Mouse (Mus musculus): ENCODE results near the gene Map3k1. TPM values are rescaled to one million over a fixed set of nuclear protein-coding genes. Genes with fewer than 3 reads are reported as not detected.

The Map3k1 gene
- polyA plus RNA-seq, 1 experiment from 2014 or later, result 15.6 TPM

DNA sequence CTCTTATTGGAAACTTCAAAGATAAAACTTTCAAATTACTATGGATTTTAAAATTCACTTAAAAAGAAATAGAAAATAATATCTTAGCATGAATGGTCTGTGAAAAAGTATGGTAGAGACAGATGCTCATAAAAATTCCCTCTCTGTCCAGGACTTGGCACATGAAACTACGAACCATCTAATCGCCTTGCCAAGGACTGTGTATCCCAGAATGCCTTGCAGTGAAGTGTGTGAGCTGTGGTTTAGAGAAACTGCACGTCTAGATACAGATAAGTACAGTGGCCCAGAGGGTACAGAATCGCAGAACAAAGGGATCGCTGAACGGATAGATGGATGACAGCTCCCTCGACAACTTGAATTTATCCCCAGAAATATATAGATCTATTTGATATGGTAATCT is 9.0 kb upstream of the Map3k1 start:
- Histone ChIP-seq H3K27me3 (ENCODE audit: control insufficient read depth, insufficient read depth, low read length) (no peaks in the 10 kb centered on the region), H3K4me2 (ENCODE audit: low read length) (no peak overlapping the region), H3K36me3 (ENCODE audit: control insufficient read depth, insufficient read depth, low read length) (no peaks in the 10 kb centered on the region), H3K4me1 (ENCODE audit: control insufficient read depth, insufficient read depth, low read length) (no peaks in the 10 kb centered on the region), H3K4me3 (replicated peaks; ENCODE audit: low read depth, low read length) (no peak overlapping the region), H3K27ac (replicated peaks; ENCODE audit: low read depth, low read length) (no peak overlapping the region), H3K9ac (replicated peaks; ENCODE audit: low read length) (no peak overlapping the region), H3K9me3 (ENCODE audit: control insufficient read depth, low read length) (no peaks in the 10 kb centered on the region)
- no peak for DNase-seq
- no peak for ATAC-seq (ENCODE audit: low FRiP score, low TSS enrichment)
- WGBS, result 79% methylated on average over 7 of the region's 7 CpGs

DNA sequence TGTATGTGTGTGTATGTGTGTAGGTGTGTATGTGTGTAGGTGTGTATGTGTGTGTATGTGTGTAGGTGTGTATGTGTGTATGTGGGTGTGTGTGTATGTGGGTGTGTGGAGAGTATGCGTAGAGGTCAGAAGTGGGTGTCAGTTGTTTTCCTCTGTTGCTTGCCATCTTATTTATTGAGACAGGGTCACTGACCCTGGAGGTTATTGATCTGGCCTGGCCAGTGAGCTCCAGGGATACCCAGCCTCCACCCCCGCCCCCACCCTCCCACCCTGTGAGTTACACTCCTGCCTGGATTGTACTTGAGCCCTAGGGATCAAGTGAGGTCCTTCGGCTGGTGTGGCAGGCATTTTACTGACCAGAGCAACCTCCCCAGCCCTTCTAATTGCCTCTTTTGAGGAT is 7.6 kb upstream of the Map3k1 start:
- no peak for DNase-seq
- 79% methylated on average over 3 of the region's 3 CpGs for WGBS

DNA sequence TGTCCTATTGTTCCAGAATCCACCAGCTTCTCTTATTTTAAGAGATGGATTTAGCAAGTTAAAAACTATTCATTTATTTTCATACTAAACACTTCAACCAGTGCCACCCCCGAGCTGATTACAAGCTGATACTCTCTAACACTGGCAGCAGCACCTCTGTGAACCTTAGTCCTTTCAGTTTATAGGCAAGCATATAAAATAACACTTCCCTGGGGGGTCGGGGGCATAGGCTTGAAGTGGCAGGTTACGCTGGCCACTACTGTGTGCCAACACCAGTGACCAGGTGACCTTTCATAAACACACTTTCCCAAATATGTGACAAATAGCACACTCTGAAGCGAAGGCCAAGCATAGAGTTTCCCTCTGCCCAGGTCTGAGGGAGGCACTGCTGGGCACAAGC is 6.7 kb upstream of the Map3k1 start:
- Histone ChIP-seq H3K9ac (replicated peaks; ENCODE audit: low read length) (no peak overlapping the region), H3K4me1 (ENCODE audit: control insufficient read depth, insufficient read depth, low read length) (no peaks in the 10 kb centered on the region), H3K36me3 (ENCODE audit: control insufficient read depth, insufficient read depth, low read length) (no peaks in the 10 kb centered on the region), H3K4me2 (ENCODE audit: low read length) (no peak overlapping the region), H3K27me3 (ENCODE audit: control insufficient read depth, insufficient read depth, low read length) (no peaks in the 10 kb centered on the region; the same call in 1 of the 2 replicates), H3K9me3 (ENCODE audit: control insufficient read depth, low read length) (no peaks in the 10 kb centered on the region), H3K27ac (replicated peaks; ENCODE audit: low read depth, low read length) (no peak overlapping the region), H3K4me3 (replicated peaks; ENCODE audit: low read depth, low read length) (no peak overlapping the region)
- ATAC-seq (ENCODE audit: low FRiP score, low TSS enrichment) (no peak), DNase-seq (no peak)
- 95% methylated on average over 4 of the region's 4 CpGs for WGBS

More for the DNA sequence above, 7.6 kb upstream of the Map3k1 start:
- no peak for ATAC-seq (ENCODE audit: low FRiP score, low TSS enrichment)
- Histone ChIP-seq H3K36me3 (ENCODE audit: control insufficient read depth, insufficient read depth, low read length) (no peaks in the 10 kb centered on the region), H3K4me3 (replicated peaks; ENCODE audit: low read depth, low read length) (no peak overlapping the region), H3K4me2 (ENCODE audit: low read length) (no peak overlapping the region), H3K27ac (replicated peaks; ENCODE audit: low read depth, low read length) (no peak overlapping the region), H3K4me1 (ENCODE audit: control insufficient read depth, insufficient read depth, low read length) (no peaks in the 10 kb centered on the region), H3K9me3 (ENCODE audit: control insufficient read depth, low read length) (no peaks in the 10 kb centered on the region), H3K27me3 (ENCODE audit: control insufficient read depth, insufficient read depth, low read length) (no peaks in the 10 kb centered on the region), H3K9ac (replicated peaks; ENCODE audit: low read length) (no peak overlapping the region)

DNA sequence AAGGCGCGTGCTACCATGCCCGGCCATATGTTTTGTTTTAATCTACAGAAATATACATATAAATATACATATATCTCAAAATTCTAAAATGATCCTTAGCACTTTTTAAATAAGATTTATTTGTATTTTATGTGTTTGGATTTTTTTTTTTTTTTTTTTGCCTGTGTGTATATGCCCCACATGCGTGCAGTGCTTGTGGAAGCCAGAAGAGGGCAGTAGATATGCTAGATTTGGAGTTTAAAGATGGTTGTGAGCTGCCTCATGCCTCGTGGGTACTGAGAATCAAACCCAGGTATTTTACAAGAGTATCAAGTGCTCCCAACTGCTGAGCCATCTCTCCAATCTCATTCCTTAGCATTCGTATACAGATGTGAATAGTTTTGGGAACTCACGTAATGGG is 6.2 kb upstream of the Map3k1 start:
- H3K9ac ChIP-seq (replicated peaks; ENCODE audit: low read length), result no peak overlapping the region
- DNase-seq, result no peak
- WGBS, result 96% methylated on average over 7 of the region's 7 CpGs
- no peaks in the 10 kb centered on the region for H3K9me3 ChIP-seq (ENCODE audit: control insufficient read depth, low read length)
- ATAC-seq (ENCODE audit: low FRiP score, low TSS enrichment), result no peak
- no peaks in the 10 kb centered on the region for H3K36me3 ChIP-seq (ENCODE audit: control insufficient read depth, insufficient read depth, low read length)
- H3K4me2 ChIP-seq (ENCODE audit: low read length), result no peak overlapping the region
- no peak overlapping the region for H3K4me3 ChIP-seq (replicated peaks; ENCODE audit: low read depth, low read length)
- H3K4me1 ChIP-seq (ENCODE audit: control insufficient read depth, insufficient read depth, low read length), result 0 out of 2 replicates have a peak, but pooled peaks cover 2% of the 10 kb centered on the region
- no peak overlapping the region for H3K27ac ChIP-seq (replicated peaks; ENCODE audit: low read depth, low read length)
- H3K27me3 ChIP-seq (ENCODE audit: control insufficient read depth, insufficient read depth, low read length), result no peaks in the 10 kb centered on the region; the same call in 1 of the 2 replicates

DNA sequence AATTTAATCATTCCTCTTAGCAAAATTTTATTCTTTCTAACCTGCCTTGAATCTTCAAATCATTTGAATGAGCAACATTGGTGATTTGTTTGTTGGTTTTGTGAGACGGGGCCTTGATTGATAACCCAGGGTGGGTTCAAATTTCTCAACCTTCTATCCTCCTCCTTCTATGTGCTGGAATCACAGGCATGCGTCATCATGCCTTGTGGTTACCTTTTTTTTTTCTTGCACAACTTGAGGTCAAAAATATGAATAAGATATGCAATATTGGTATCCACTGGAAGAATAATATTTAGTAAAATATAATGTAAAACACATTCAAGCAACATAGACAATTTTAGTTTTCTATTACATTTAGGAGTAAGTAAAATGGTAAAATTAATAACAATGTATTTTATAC is 3.9 kb upstream of the Map3k1 start:
- DNase-seq (no peak), ATAC-seq (ENCODE audit: low FRiP score, low TSS enrichment) (no peak)
- Histone ChIP-seq H3K27me3 (ENCODE audit: control insufficient read depth, insufficient read depth, low read length) (no peaks in the 10 kb centered on the region; the same call in 1 of the 2 replicates), H3K4me1 (ENCODE audit: control insufficient read depth, insufficient read depth, low read length) (0 out of 2 replicates have a peak, but pooled peaks cover 4% of the 10 kb centered on the region), H3K4me2 (ENCODE audit: low read length) (no peak overlapping the region), H3K4me3 (replicated peaks; ENCODE audit: low read depth, low read length) (no peak overlapping the region), H3K36me3 (ENCODE audit: control insufficient read depth, insufficient read depth, low read length) (no peaks in the 10 kb centered on the region), H3K27ac (replicated peaks; ENCODE audit: low read depth, low read length) (no peak overlapping the region), H3K9me3 (ENCODE audit: control insufficient read depth, low read length) (no peaks in the 10 kb centered on the region), H3K9ac (replicated peaks; ENCODE audit: low read length) (no peak overlapping the region)
- WGBS, result 92% methylated on average over 2 of the region's 2 CpGs

DNA sequence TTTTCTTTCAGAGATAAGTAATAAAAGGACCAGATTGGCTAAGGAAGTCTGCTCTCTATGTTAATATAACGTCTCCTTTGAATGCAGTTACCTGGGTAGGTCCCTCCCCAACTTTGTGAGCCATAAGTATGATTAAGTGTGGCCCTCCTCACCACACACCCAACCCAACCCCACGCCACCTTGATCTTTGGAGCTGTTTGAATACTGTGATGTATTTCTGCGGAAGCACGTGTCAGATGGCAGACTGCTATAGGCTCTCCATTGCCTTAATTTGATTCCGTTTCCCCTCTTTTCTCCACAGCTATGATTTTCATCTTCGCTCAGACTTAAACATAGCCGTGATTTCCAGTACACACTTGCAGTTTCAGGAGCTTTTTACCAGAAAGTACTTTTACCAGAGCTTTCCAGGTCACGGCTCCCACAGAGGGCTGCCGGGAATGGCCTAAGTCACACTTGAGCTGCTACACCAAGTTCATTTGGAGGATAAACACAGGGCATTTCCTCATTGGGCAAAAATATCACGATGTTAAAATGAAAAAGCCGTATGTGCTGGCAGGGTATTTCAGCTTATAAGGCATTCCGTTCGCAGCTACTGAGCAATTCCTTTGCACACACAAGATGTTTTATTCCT is 2.3 kb upstream of the Map3k1 start:
- WGBS, result 87% methylated on average over 13 of the region's 13 CpGs
- Histone ChIP-seq H3K27me3 (ENCODE audit: control insufficient read depth, insufficient read depth, low read length) (no peaks in the 10 kb centered on the region; the same call in 1 of the 2 replicates), H3K9me3 (ENCODE audit: control insufficient read depth, low read length) (no peaks in the 10 kb centered on the region), H3K4me3 (replicated peaks; ENCODE audit: low read depth, low read length) (no peak overlapping the region), H3K4me2 (ENCODE audit: low read length) (no peak overlapping the region), H3K36me3 (ENCODE audit: control insufficient read depth, insufficient read depth, low read length) (no peaks in the 10 kb centered on the region), H3K9ac (replicated peaks; ENCODE audit: low read length) (no peak overlapping the region), H3K4me1 (ENCODE audit: control insufficient read depth, insufficient read depth, low read length) (peaks cover 15% of the 10 kb centered on the region; the same call in 1 of the 2 replicates), H3K27ac (replicated peaks; ENCODE audit: low read depth, low read length) (no peak overlapping the region)
- ATAC-seq (ENCODE audit: low FRiP score, low TSS enrichment) (no peak), DNase-seq (no peak)

DNA sequence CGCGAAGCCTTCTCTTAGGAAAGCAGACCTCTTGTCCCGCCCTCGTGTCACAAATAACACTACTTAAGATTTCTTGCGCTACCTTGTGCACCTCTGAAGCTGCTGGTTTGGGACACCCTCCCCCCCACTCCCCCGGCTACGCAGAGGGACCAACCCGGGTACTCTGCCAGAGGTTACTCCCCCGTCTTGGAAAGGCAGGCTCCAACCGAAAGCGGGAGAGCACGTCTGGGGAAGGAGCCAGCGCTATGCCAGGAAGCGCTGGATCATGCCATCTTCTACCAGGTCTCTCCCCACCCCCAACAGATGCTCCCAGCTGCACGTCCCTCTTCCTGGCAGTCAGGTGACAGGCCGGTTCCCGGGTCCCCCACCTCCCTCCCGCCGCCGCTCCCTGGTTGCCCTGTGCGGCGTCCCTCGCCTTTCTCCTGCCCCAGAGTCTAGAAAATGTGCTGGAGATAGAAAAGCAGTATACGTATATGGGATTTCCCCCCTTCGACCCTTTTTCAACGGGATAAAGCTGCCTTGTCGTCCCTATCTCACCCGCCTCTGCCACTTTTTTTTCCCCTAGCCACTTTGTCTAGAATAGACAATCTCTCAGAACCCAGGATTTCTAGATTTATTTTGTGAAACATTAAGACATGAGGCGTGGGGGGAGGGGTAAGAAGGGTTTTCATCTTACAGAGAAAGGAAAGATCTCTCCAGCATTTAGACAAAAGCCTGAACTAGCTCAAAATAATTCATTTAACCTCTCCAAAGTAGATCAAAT is 854 bp upstream of the Map3k1 start:
- Histone ChIP-seq H3K27me3 (ENCODE audit: control insufficient read depth, insufficient read depth, low read length) (no peaks in the 10 kb centered on the region; the same call in 1 of the 2 replicates), H3K9ac (replicated peaks; ENCODE audit: low read length) (peak overlapping the region; percentile 86), H3K4me1 (ENCODE audit: control insufficient read depth, insufficient read depth, low read length) (peaks cover 15% of the 10 kb centered on the region; the same call in 1 of the 2 replicates), H3K36me3 (ENCODE audit: control insufficient read depth, insufficient read depth, low read length) (no peaks in the 10 kb centered on the region), H3K4me2 (ENCODE audit: low read length) (peak overlapping the region; percentile 86), H3K4me3 (replicated peaks; ENCODE audit: low read depth, low read length) (peak overlapping the region; percentile 82), H3K9me3 (ENCODE audit: control insufficient read depth, low read length) (no peaks in the 10 kb centered on the region), H3K27ac (replicated peaks; ENCODE audit: low read depth, low read length) (peak overlapping the region; percentile 98)
- ATAC-seq (ENCODE audit: low FRiP score, low TSS enrichment) (peak; percentile 66), DNase-seq (peak; percentile 81)
- under 1% methylated on average over 29 of the region's 29 CpGs for WGBS

DNA sequence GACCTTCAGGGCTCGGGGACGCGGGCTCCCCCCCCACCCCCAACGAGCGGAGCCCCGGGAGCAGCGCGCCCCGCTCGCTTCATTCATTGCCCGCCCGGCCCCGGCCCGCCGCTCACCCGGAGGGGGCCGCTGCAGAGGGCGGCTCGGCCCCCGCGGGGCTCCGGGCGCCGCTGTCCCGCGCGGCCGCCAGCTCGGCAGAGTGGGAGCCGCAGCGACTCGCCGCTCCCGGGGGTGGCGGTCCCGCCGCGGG is 481 bp downstream of the Map3k1 start:
- under 1% methylated on average over 38 of the region's 38 CpGs for WGBS
- Histone ChIP-seq H3K4me3 (replicated peaks; ENCODE audit: low read depth, low read length) (peak overlapping the region; percentile 82), H3K9me3 (ENCODE audit: control insufficient read depth, low read length) (no peaks in the 10 kb centered on the region), H3K4me2 (ENCODE audit: low read length) (peak overlapping the region; percentile 86), H3K36me3 (ENCODE audit: control insufficient read depth, insufficient read depth, low read length) (no peaks in the 10 kb centered on the region), H3K9ac (replicated peaks; ENCODE audit: low read length) (peak overlapping the region; percentile 86), H3K27ac (replicated peaks; ENCODE audit: low read depth, low read length) (peak overlapping the region; percentile 98), H3K27me3 (ENCODE audit: control insufficient read depth, insufficient read depth, low read length) (no peaks in the 10 kb centered on the region; the same call in 1 of the 2 replicates), H3K4me1 (ENCODE audit: control insufficient read depth, insufficient read depth, low read length) (peaks cover 15% of the 10 kb centered on the region; the same call in 1 of the 2 replicates)
- no peak for DNase-seq
- ATAC-seq (ENCODE audit: low FRiP score, low TSS enrichment), result peak; percentile 64

Data from midbrain, embryonic 14.5 days (tissue).